Mouse (Mus musculus) CD8-positive naive resting alpha-beta T cell, adult 2 months (primary cell): Measurements from ENCODE around the gene Psme1.

ENCODE experiments used
- DNase-seq, 2 experiments: peaks; one replicate each; pipeline ENCODE4 v3.0.0; 2022; ENCODE audit warnings: low read depth in 2 of 2, low spot score in 2 of 2

Psme1 gene

GRCm38 (mm10) chr14:55577871-55578667 lies at the start of gene Psme1:
Psme1 (plus strand) TSS chr14:55578123.
- peak; percentile 70 to 71 for DNase-seq

DNA sequence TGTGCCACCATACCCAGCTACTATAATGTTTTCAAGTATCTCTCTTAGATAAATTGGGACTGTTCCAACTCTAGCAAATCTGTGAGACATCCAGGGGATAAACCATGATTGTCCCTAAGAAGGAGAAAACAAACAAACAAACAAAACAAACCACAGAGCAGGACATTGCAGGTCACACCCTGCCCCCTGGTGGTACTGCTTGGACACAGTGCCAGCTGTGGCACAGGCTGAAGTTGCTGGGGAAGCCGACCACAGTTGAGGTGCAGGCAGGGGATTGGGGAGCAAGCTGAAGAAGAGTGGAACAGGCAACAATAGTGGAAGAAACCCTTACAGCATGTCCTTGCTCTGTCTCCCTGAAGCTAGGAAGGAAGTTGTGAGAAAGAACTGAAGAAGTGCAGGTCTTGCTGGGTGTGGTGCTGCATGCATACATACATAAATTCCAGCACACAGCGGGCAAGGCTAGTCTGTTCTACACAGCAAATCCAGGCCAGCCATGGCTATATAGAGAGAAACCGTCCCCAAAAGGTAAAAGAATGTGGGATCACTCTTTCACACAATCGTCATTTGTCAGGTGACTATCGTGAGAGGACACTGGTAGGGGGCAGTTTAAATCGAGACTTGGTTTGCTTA lies 41.7 kb upstream of the Psme1 start:
- peak in 1 of 2 experiments; percentile 10 for DNase-seq

DNA sequence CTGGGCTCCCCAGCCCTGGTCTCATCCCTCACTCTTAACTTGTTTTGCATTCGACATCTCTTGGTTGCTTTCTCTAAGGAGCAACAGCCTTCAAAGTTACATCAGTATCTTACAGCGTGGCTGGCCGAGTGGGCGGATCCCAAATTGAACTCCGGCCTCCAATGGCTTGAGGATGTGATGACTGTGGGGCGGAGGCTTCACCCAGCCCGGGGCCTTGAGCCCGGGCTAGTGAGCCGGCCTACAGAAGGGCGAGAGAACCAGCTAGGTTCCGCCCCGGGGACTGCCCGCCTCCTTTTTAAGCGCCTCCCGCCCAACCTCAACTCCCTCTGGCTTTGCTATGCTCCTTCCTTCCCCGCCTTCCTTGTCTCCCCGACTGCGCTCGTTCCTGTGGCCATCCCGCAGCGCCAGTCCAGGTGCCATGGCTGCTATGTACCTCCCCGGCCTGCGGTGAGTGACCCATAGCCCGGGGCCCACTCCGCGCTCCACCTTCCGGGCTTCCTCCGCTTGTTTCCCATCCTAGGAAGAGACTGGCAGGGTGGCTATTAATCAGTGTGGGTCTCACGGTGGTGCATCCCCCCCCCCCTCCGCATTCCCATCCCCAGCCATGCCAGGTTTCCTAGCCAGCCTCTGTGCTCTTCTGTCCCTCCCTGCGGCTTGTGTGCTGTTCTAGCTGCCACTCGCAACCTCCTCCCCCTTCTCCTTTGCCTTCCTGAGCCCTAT lies 37.7 kb upstream of the Psme1 start, which contains the start of gene Pck2:
Gene Pck2, plus strand, starts transcription at position 200 of the 720 bp plus-strand sequence.
- peak in 1 of 2 experiments; percentile 34 for DNase-seq

- peak; percentile 20 to 53 for DNase-seq
Observed at GRCm38 (mm10) chr14:55540787-55541321, 37.1 kb upstream of the Psme1 start.

DNA sequence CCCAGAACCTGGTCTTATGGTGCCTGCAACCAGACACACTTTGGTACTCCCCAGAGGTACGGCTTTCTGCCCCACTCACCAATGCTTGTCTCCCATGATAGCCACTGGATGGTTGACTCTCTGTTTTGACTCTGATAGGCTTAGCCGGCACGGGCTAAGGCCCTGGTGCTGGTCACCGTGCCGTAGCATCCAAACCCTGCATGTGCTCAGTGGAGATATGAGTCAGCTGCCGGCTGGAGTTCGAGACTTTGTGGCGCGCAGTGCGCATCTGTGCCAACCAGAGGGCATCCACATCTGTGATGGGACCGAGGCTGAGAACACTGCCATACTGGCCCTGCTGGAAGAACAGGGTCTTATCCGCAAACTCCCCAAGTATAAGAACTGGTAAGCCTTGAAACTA lies 35.7 kb upstream of the Psme1 start:
- no peak for DNase-seq

DNA sequence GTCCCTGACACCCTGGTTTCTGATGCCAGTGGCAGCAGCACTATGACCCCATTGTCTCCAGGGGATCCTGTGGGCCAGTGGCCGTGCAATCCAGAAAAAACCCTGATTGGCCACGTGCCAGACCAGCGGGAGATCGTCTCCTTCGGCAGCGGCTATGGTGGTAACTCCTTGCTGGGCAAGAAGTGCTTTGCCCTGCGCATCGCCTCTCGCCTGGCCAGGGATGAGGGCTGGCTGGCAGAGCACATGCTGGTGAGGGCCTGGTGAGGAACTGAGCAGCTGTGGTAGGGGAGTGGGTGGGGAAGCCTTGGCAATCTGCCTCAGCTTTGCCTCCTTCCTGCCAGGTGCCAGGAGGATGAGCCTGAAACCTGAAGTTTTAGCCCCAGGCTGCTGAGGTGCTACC lies 33.6 kb upstream of the Psme1 start:
- DNase-seq: no peak

- no peak for DNase-seq
Observed at GRCm38 (mm10) chr14:55550191-55550590, 27.7 kb upstream of the Psme1 start.

- no peak for DNase-seq
Observed at GRCm38 (mm10) chr14:55551347-55551746, 26.6 kb upstream of the Psme1 start.

GRCm38 (mm10) chr14:55551794-55552193 lies 26.1 kb upstream of the Psme1 start:
- DNase-seq: no peak

GRCm38 (mm10) chr14:55554635-55555034 lies 23.3 kb upstream of the Psme1 start:
- DNase-seq: no peak

DNA sequence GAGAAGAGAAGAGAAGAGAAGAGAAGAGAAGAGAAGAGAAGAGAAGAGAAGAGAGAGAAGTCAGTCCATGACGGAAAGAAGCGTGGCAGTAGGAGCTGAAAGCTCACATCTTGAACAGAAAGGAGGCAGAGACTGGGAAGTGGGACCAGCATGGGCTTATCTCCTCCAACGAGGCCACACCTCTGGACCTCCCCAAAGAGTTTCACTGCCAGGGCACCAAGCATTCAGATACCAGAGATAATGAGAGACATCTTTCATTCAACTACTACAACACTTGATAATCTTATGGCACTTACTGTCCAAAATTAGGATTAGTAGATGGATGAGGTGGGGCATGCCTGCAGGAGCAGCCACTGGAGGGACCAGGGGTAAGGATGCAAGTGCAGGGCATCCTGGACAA lies 22.1 kb upstream of the Psme1 start:
- DNase-seq: no peak

DNA sequence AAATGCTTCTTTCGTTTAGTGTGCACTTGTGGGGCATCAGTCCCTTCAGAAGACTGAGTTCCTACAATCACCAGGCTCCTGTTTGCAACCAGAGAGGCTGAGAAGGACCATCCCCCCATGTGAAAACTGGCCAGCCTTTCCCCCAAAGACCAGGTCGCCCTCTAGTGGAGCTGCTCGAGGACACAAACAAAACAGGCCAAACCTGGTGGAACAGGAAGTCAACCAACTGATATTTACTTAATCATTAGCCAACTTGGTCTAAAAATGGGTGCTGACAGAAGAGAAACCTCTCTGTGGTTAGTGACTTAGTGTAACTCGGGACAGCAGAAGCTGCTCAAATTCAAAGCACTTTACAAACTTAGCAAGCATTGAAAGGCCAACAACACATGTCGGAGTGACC lies 20.9 kb upstream of the Psme1 start:
- peak; percentile 51 to 68 for DNase-seq

GRCm38 (mm10) chr14:55557587-55557986 lies 20.3 kb upstream of the Psme1 start:
- no peak for DNase-seq

DNA sequence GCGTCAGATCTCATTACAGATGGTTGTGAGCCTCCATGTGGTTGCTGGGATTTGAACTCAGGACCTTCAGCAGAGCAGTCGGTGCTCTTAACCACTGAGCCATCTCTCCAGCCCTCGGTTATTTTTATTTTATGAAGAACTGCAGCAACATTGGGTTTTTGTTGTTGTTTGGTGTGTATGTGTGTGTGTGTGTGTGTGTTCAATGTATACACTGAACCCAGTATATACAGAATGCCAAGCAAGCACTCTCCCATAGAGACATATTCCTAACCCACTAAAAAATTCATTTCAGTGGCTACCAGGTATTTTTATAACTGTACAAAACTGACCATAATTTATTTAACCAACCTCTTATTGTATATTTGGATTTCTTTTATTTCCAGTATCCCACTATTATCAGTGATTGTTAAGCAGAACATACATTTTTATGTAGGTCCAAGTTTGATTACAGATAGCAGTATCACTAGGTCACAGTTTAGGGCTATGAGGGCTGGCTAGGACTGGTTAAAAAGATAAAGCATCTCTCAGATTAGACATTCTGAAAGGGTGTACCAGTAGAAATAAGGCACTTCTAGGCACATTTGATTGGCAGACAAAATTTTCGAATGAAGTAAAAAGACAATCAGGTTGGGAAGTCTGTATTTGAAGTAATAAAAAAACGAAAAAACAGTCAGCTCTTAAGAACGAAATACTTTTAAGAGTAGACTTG lies 19.0 kb upstream of the Psme1 start:
- no peak for DNase-seq

DNA sequence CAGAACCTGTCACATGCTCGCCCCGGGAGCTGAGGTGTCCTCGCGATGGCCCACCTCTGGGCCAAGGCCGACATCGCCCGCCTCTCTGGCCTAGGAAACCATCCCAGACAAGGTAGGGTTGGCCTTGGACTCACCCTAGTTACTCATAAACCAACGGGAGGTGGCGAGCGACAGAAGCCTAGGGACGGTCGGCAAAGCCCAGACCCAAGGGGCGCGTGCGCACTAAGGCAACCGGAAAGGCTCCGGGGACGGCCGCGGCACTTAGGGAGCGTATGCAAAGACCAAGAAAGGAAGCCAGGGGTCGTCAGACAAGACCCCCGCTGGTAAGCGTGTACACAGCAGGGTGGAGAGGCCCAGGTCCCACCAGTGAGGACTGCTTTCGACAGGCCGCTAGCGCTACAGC lies 18.1 kb upstream of the Psme1 start, which contains the start of gene Dcaf11:
Gene Dcaf11, plus strand, starts transcription at position 208 of the 403 bp plus-strand sequence.
- DNase-seq: peak; percentile 68 to 77

DNA sequence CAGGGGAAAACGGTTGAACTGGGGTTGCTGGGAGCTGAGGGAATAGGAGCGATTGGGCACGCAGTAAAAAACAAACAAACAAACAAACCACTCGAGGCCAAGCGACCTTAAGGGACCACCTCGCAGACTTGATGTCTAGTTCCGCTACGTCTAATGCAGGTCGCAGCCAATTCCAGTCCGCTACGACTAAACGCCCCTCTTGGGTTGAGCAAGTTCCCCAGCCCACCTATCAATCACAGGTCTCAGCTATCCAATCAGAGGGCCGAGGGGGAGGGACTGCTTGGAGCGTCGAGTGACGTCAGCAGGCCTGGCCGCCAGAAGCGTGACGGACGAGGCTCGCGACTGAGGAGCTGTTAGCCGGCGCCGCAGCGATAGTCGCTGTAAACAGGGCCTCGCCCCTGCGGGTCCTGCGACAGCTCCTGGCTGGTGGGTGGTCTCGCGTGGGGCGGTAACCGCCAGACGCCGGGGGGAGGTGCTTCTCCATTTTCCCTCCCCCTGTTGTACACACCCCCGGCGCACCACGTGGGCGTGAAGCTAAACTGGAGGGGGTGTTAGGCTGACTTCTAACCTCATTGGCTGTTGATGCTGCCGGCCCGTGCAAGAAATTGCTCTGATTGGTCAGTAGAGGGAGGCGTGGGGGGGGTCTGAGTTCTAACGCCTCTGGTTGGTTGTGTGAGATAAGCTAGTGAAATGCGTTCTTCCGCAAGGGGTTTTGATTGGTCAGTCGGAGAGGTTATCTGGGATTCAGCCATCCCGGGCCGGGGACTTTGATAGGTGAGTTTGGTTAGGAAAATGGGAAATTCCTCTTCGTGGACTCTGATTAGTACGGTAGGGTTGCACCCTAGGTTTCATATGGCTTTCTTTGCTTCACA lies 17.5 kb upstream of the Psme1 start, which contains the start of gene A730061H03Rik:
Gene A730061H03Rik, minus strand, starts transcription at position 205 of the 872 bp plus-strand sequence.
- peak; percentile 96 to 98 for DNase-seq

DNA sequence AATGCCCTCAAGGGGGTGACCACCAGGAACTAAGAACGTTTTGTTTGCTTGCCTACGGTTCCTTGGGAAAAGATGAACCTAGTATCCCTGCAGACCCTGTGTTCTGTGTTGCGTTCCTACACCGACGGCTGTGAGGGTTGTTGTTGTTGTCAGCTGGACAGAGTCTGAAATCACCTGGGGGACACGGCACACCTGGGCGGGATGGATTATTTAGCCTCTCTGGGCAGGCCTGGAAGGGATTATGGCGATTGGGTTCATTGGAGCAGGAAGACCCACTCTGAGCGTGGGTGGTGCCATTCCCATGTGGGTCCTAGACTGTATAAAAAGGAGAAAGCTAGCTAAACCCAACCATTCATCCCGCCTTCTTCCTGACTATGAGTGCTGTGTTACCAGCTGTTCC lies 16.1 kb upstream of the Psme1 start:
- no peak for DNase-seq

- no peak for DNase-seq
Observed at GRCm38 (mm10) chr14:55563249-55563648, 14.7 kb upstream of the Psme1 start.

- DNase-seq: no peak
Observed at GRCm38 (mm10) chr14:55565748-55566147, 12.2 kb upstream of the Psme1 start.

DNA sequence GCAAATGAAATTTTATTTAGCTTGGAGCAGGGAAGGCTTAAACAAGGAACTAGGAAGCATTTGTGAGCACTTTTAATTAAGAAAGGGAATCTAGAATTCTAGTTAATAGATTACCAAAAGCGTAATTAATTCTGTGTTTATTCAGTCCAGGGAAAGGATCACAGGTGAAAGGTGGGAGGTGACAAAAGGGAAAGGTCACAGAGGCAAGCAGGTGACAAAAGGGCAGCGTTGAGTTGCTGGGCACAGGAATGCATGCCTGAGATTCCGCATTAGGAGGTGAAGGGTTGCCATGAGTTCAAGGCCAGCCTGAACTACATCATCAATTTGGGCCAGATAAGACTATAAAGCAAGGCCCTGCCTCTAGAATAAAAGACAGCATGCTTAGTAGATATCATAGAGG lies 10.4 kb upstream of the Psme1 start:
- DNase-seq: no peak
